Mouse (Mus musculus) G1E (cell line): ENCODE data around the gene Ceacam16. TPM values are rescaled to one million over a fixed set of nuclear protein-coding genes. Genes with fewer than 3 reads are reported as not detected.

Experiments used
- ATAC-seq: 2 replicates; pipeline ENCODE4 v1.8.0; 2016; ENCODE audit warnings: mild to moderate bottlenecking; ENCODE audit not compliant: insufficient number of reproducible peaks, poor library complexity, low FRiP score, severe bottlenecking; ENCODE audit errors: extremely low read depth
- DNase-seq: peaks from one replicate; pipeline ENCODE4 v3.0.0; 2012; ENCODE audit warnings: low spot score
- H3K27me3 ChIP-seq: 2 replicates; pipeline ENCODE4 v1.6.1; 2012; ENCODE audit warnings: mild to moderate bottlenecking, low read length, inconsistent platforms; ENCODE audit not compliant: insufficient read depth
- H3K36me3 ChIP-seq: replicated peaks from 2 replicates; pipeline ENCODE3; 2012; ENCODE audit warnings: mild to moderate bottlenecking, inconsistent platforms
- H3K4me1 ChIP-seq: 2 replicates; pipeline ENCODE4 v1.6.1; 2012; ENCODE audit warnings: low read depth, low read length, inconsistent platforms, mixed read lengths; ENCODE audit not compliant: insufficient read depth
- H3K4me3 ChIP-seq: 2 replicates; pipeline ENCODE4 v1.5.1; 2012; ENCODE audit warnings: low read depth, mild to moderate bottlenecking, inconsistent platforms, low read length, moderate library complexity, mixed read lengths
- H3K9me3 ChIP-seq: replicated peaks from 2 replicates; pipeline ENCODE4 v1.6.1; 2012; ENCODE audit warnings: inconsistent platforms
- CTCF ChIP-seq: IDR thresholded peaks from 2 replicates; pipeline ENCODE4 v1.5.1; 2012; ENCODE audit warnings: low read depth, low read length, inconsistent platforms, mixed read lengths
- GATA1 ChIP-seq: IDR thresholded peaks from 2 replicates; pipeline ENCODE4 v1.6.1; 2012; ENCODE audit warnings: borderline replicate concordance, low read length, inconsistent platforms, mixed read lengths
- GATA2 ChIP-seq: IDR thresholded peaks from 2 replicates; pipeline ENCODE4 v1.6.1; 2012; ENCODE audit warnings: low read depth, low read length, inconsistent platforms, borderline replicate concordance
- POLR2AphosphoS5 ChIP-seq: IDR thresholded peaks from 2 replicates; pipeline ENCODE4 v1.6.1; 2012; ENCODE audit warnings: low read depth, low read length, inconsistent platforms; ENCODE audit not compliant: insufficient replicate concordance
- TAL1 ChIP-seq: conservative IDR thresholded peaks from 2 replicates; pipeline ENCODE4 v1.6.1; 2012; ENCODE audit warnings: low read depth, low read length, inconsistent platforms, mixed read lengths
- polyA plus RNA-seq: library from polyadenylated mRNA; stranded (reverse); fragments of >175 nt; gene quantifications from 2 replicates; pipeline ENCODE4 v1.2.3, GENCODE M21; 2012
- total RNA-seq, 2 experiments: library from RNA; stranded (forward) in 1 of 2; stranded (reverse) in 1 of 2; fragments of 200-1000 nt in 1 of 2; fragments of >200 nt in 1 of 2; fragmentation: Nextera tagmentation in 1 of 2; gene quantifications; 2 replicates each; pipeline ENCODE4 v1.2.3; 2014 to 2017

Ceacam16 gene
- total and polyA plus RNA-seq, 3 experiments: 2.2 to 4.1 (median 2.8) TPM

DNA sequence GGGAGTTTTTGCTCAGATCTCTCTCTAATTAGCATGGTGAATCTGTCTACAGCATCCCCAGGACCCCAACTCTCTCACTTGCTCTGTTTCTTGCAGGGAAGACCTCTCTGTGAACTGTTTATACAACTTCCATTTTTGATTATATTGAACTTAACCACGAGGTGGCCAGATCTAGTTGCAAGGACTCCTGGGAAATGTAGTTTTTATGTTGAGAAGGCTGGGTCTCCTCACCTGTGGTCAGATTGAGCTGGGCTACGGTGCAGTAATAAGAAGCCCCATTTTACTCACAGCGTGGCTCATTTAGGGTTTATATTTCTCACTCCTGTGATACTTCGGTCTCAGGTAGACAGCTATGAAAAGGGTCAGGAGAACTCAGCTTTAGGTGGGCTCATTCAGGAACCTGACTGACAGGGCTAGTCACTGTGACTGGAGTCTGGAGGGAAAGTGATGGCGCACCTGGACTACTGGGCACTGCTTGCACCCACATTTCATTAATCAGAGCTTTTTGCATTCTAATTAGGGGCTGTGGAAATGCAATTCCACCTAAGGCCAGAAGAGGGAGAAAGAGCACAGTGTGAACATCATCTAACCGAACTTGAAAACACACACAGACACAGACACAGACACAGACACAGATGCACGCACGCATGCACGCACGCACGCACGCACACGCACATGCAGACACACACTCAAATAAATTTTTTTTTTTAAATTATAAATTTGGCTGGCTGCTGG is 15.0 kb upstream of the Ceacam16 start:
- no peak for ATAC-seq
- DNase-seq: no peak
- Histone ChIP-seq H3K4me1 (peaks cover 14% of the 10 kb centered on the region), H3K9me3 (no peaks in the 10 kb centered on the region), H3K4me3 (no peak overlapping the region), H3K27me3 (peaks cover 3% of the 10 kb centered on the region; the same call in 1 of the 2 replicates), H3K36me3 (no peaks in the 10 kb centered on the region)
- TF ChIP-seq CTCF: peak; percentile 67
- TF ChIP-seq TAL1: no peak
- TF ChIP-seq POLR2AphosphoS5: no peak

DNA sequence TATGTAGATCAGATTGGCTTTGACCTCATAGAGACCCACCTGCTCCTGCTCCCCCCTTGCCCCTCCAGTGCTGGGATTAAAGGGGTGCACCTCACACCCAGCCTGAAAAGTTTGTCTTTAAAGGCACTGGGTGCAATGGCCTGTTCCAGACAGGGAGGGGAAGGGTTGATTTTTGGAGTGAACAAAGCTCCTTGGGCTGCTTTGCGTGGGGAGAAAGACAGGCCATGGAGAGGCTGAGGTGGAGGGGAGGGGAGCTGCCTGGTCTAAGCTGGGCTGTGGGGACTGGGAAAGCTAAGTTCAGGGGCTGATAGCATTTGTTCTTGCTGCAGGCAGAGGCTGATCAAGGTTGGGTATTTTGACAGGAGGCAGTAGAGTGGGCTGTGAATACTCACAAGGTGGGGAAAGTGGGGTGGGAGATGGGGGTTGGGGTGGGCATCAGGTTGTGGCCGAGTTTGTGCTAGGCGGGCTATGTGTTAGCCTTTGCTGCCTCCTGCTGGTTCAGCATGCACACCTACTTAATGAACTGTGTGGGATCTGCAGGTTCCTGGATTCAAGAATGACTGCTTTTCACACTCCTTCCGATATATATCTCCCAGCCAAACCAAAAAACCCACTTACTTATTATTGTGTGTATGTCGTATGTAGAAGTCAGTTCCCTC is 11.0 kb upstream of the Ceacam16 start:
- H3K36me3 ChIP-seq: no peaks in the 10 kb centered on the region
- H3K4me1 ChIP-seq: peaks cover 26% of the 10 kb centered on the region
- ATAC-seq (no peak), DNase-seq (peak; percentile 27)
- no peak for TF ChIP-seq GATA2
- no peak for TF ChIP-seq GATA1
- peak; percentile 37; the same call in 1 of the 2 replicates for TF ChIP-seq CTCF
- H3K27me3 ChIP-seq: no peaks in the 10 kb centered on the region
- H3K9me3 ChIP-seq: no peaks in the 10 kb centered on the region
- no peak overlapping the region for H3K4me3 ChIP-seq

DNA sequence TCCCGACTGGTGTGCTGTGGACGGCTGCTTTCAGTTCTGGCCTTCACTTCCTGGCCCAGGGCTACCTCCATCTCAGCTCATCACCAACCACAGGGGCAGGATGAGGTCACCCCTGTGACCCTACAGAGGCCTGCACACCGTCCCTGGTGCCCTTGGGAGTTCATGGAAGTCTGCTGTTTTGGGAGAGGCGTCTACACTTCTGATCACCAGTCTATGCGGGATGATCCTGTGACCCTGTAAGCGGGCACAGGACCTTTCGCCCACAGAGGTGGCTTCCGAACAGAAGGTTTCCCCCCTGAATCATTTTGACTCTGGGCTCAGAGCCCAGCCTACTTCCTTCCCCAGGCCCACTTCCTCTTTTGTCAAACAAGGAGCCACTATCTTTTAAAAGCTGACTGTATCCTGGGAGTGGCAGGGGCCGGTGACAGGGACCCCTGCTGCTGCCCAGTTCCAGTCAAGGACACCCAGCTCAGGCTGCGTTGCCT is 10.1 kb upstream of the Ceacam16 start:
- H3K4me1 ChIP-seq: peaks cover 24% of the 10 kb centered on the region
- H3K27me3 ChIP-seq: no peaks in the 10 kb centered on the region
- no peaks in the 10 kb centered on the region for H3K36me3 ChIP-seq
- DNase-seq (peak; percentile 82), ATAC-seq (peak; percentile 85)
- peak overlapping the region; percentile 57; the same call in 1 of the 2 replicates for H3K4me3 ChIP-seq
- H3K9me3 ChIP-seq: no peaks in the 10 kb centered on the region
- no peak for TF ChIP-seq POLR2AphosphoS5
- TF ChIP-seq GATA1: no peak
- TF ChIP-seq GATA2: no peak
- TF ChIP-seq CTCF: no peak
- no peak for TF ChIP-seq TAL1

GRCm38 (mm10) chr7:19867751-19868399 is 6.8 kb upstream of the Ceacam16 start:
- ATAC-seq: no peak
- H3K36me3 ChIP-seq: no peaks in the 10 kb centered on the region
- no peaks in the 10 kb centered on the region for H3K9me3 ChIP-seq
- peaks cover 3% of the 10 kb centered on the region; the same call in 1 of the 2 replicates for H3K27me3 ChIP-seq
- H3K4me1 ChIP-seq: peaks cover 22% of the 10 kb centered on the region
- no peak overlapping the region for H3K4me3 ChIP-seq
- no peak for DNase-seq
- TF ChIP-seq CTCF (no peak), POLR2AphosphoS5 (no peak), TAL1 (no peak), GATA2 (no peak), GATA1 (no peak)

- Histone ChIP-seq H3K4me3 (no peak overlapping the region), H3K36me3 (no peaks in the 10 kb centered on the region), H3K4me1 (peaks cover 15% of the 10 kb centered on the region), H3K9me3 (no peaks in the 10 kb centered on the region), H3K27me3 (peaks cover 3% of the 10 kb centered on the region; the same call in 1 of the 2 replicates)
- DNase-seq (no peak), ATAC-seq (no peak)
- TF ChIP-seq POLR2AphosphoS5: no peak
- TF ChIP-seq GATA2: no peak
- TF ChIP-seq TAL1: no peak
- no peak for TF ChIP-seq GATA1
- TF ChIP-seq CTCF: no peak
Measured at GRCm38 (mm10) chr7:19866490-19866889, 5.4 kb upstream of the Ceacam16 start.

DNA sequence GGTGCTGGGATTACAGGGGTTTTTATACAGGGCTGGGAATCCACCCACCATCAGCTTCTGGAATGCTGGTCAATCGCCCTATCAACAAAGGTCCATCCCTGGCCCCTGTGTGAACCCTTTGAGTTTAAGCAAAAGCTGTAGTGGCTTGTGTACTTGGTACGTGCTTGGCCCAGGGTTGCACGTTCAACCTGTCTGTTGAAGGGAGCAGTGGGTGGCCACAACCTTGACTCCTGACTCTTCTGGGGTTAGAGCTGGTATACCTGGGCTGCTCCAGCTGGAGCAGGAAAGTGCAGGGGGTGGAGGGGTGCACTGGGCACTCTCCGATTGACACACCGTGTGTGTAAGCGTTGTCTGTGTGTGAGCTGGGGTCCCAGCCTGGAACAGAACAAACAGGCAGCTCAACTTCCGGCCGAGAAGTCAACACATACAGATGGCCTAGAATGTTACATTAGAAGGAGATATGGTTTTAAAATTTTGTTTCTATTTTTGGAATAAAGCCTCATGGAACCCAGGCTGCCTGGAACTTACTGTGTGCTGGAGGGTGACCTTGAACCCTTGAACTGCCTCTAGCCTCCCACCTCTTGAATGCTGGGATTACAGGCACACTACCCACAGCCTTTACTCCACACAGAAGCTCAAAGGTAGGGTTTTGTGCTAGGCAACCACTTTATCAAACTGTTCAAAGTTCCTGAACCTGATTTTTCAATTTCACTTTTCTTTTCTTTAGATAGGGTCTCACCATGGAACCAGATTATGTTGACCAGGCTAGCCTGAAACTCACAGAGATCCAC is 4.3 kb upstream of the Ceacam16 start:
- no peak for TF ChIP-seq TAL1
- TF ChIP-seq GATA1: no peak
- no peak for TF ChIP-seq POLR2AphosphoS5
- no peak for TF ChIP-seq GATA2
- TF ChIP-seq CTCF: no peak
- H3K27me3 ChIP-seq: peaks cover 8% of the 10 kb centered on the region; the same call in 1 of the 2 replicates
- no peak for DNase-seq
- H3K9me3 ChIP-seq: no peaks in the 10 kb centered on the region
- H3K4me1 ChIP-seq: peaks cover 5% of the 10 kb centered on the region
- no peak overlapping the region for H3K4me3 ChIP-seq
- ATAC-seq: no peak
- no peaks in the 10 kb centered on the region for H3K36me3 ChIP-seq
